Mouse (Mus musculus): Measurements from ENCODE around the gene Prickle3. TPM values are rescaled to one million over a fixed set of nuclear protein-coding genes. Genes with fewer than 3 reads are reported as not detected.

The Prickle3 gene
- 10 to 100 TPM; 10.8 to 26.5 TPM for total RNA-seq (2021)
- long read RNA-seq, experiment 1, transcript Prickle3-201 (9 exons, 2,301 nt): major isoform, 22 of 30 reads
- long read RNA-seq, experiment 1, partial matches to known transcripts: 1 of 30 reads
- long read RNA-seq, experiment 1, other reads (novel, unspliced or antisense): 5 of 30 reads
- long read RNA-seq, experiment 2, transcript Prickle3-201 (9 exons, 2,301 nt): major isoform, 6 of 13 reads
- long read RNA-seq, experiment 2, partial matches to known transcripts: 3 of 13 reads
- long read RNA-seq, experiment 2, other reads (novel, unspliced or antisense): 4 of 13 reads

- DNase-seq (ENCODE audit: low spot score): peak; percentile 74
Measured at GRCm38 (mm10) chrX:7657221-7657639, at the start of gene Prickle3. TSS of gene Prickle3 (plus strand) at chrX:7657260.

DNA sequence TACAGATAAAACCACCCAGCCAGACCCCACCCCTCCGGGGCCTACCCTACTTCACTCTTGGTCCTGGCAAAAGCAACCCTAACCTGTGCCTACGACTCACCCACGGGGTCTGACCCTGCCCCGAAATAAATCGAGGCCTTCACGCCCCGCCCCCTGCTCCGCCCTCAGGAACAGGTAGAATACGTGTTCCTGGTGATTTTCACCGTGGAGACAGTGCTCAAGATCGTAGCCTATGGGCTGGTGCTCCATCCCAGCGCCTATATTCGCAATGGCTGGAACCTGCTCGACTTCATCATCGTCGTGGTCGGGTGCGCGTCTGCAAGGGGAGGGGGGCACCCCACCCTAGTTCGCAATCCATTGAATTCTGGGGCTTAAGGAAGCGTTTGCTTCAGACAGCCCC is 47.0 kb upstream of the Prickle3 start:
- no peak for DNase-seq (ENCODE audit: low spot score)

DNA sequence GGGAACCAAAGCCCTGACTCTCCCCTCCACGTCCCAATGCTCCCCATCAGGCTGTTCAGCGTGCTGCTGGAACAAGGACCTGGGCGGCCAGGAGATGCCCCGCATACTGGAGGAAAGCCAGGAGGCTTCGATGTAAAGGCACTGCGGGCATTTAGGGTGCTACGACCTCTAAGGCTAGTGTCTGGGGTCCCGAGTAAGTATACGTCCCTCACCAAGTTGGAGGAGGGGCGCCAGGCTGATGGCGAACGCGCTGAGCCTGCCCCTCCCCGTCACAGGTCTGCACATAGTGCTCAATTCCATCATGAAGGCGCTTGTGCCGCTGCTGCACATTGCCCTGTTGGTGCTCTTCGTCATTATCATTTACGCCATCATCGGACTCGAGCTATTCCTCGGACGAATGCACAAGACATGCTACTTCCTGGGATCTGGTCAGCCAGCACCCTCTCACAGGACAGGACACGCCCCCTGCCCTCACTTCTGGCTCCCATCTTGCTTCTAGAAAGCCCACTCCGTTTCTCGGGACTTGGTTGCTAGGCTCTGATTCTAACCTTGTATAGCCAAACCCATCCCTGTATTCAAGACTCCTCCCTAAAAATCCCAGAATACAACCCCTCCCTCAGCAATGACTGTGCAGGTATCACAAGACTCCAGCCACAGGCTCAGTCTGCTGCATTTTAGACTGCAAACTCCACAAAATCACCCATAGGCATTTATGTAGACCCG is 46.4 kb upstream of the Prickle3 start:
- no peak for DNase-seq (ENCODE audit: low spot score)

DNA sequence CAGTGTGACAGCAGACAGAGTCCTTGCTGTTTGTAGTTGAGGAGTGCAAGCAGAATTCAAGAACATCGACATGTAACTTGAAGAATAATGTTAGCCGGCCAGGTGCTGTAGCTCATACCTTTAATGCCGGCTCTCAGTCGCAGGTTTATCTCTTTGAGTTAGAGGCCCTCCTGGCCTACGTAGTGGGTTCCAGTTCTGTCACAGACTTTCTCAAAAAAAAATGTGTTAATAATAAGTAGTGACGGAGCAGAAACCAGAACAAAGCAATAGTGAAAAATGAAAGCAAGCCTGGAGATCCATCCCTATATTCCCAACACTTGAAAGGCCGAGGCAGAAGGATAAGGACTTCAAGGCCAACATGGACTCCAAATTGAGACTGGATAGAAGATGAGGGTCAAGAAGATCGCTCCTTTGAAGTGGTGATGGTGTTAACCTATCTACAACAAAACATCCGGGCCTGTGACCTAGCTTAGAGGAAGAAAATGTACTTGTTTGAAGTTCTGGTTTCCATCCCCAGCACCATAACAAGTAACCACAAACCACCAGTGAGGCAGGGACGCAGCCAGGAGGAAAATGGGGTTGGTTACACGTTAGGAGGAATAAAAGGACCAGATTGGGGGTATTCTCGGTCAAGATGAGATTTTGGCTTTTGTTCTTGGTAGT is 39.0 kb upstream of the Prickle3 start:
- DNase-seq (ENCODE audit: low spot score): no peak

GRCm38 (mm10) chrX:7632560-7632959 is 24.5 kb upstream of the Prickle3 start:
- DNase-seq (ENCODE audit: low spot score): no peak

GRCm38 (mm10) chrX:7635101-7635500 is 22.0 kb upstream of the Prickle3 start:
- no peak for DNase-seq (ENCODE audit: low spot score)

DNA sequence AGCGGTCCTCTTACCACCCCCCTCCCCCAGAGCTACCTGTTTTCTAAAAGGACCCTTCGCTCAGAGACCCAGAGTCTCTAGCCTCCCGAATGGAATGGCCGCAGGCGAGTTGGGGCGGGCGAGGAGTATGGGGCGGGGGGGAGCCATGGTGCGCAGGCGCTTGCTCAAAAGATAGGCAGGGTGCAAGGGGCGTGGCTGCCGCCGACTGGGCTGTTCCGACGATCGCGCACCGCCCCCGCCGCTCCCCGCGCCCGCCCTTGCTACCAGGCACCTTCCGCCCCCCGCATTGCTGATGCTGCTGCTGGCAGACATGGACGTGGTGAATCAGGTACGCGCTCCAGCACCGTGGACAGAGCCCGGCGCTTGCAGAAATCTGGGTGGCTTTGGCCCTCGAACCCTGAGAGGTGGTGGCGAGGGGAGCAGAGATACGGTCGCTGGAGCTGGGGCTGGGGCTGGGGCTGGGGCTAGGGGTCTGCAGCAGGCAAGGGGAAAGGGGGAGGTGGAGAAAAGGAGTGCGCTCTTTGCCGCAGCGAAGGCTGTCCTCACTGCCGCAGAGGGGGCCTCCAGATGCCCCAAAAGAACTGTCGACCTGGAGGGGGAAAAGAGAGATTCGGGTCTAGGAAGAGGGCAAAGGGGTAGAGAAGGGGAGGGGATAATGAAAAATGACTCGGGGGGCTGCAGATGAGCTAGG is 18.5 kb upstream of the Prickle3 start, which contains the start of gene Syp:
Gene Syp, plus strand, starts transcription at position 71 of the 691 bp plus-strand sequence.
- DNase-seq (ENCODE audit: low spot score): peak; percentile 39

- no peak for DNase-seq (ENCODE audit: low spot score)
Measured at GRCm38 (mm10) chrX:7639536-7640325, 17.3 kb upstream of the Prickle3 start.

- DNase-seq (ENCODE audit: low spot score): no peak
Measured at GRCm38 (mm10) chrX:7640785-7641184, 16.3 kb upstream of the Prickle3 start.

DNA sequence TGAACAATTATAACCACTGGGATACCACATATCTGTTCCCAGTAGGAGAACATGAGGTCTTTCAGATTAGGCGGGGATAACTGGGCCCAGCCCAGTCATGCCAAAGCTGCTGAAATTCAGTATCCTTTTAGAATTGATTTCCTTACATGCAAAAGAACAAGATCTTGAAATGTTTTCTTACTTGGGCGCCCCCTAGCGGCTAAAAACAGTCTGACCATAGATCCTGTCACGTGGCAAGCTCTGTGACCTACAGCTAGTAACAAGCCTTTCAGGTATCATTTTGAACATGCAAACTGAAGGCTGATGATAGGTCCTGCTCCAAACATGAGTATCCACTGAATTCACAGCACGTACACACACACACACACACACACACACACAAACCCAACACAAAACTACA is 11.7 kb upstream of the Prickle3 start:
- peak; percentile 76 for DNase-seq (ENCODE audit: low spot score)

DNA sequence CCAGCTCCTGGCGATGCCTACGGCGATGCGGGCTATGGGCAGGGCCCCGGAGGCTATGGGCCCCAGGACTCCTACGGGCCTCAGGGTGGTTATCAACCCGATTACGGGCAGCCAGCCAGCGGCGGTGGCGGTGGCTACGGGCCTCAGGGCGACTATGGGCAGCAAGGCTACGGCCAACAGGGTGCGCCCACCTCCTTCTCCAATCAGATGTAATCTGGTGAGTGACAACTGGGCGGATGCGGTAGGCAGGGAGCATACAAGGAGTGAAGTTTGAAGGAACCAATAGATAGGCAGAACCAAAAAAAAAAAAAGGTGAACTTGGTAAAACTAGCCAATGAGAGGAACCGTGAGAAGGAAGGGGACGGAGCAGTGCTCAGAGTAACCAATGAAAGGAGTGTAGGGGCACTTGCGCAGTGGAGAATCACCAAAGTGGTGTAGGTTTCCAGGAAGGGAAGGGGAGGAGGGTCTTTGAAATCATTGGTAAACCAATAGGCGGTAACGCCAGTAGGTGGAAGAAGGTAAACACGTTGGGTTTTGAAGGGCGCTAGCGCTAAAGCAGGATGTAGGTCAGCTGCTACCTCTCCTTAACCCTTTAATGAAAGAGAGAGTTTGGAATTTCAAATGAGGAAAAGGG is 8.3 kb upstream of the Prickle3 start:
- peak; percentile 86 for DNase-seq (ENCODE audit: low spot score)

DNA sequence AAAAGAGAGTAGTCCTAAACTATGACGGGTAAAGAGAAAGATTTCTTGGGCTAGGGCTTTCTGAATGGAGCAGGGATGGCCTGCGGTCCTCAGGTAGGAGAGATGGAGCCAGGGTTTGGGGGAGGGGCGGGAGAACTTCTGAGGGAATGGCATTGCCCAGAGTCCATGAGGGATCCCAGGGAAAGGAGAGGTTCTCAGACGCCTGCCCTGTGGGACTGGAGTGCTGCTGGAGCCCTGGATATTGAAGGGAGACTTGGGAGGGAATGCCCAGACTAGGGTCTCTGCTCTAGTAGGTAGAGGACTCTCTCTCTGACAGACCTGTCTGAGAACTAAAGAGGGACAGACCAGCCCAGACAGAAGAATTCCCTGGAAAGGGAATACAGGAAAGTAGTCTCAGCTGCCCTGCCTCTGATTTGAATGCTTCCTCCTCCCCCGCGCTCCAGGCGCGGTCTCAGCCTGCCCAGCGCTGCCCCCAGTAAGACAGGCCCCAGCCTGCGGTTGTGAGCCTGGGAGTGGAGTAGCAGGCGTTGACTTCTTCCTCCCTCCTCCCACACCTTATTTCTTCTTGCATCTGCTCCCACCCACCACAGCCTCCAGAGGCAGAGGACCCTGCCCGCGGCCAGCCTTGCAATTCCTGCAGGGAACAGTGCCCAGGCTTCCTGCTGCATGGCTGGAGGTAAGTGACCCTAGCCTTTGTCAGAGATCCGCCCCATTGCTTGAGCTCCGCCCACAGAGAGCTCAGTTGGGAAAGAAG is 1.1 kb downstream of the Prickle3 start:
- DNase-seq (ENCODE audit: low spot score): peak; percentile 74

GRCm38 (mm10) chrX:7658785-7659589 is 1.9 kb downstream of the Prickle3 start:
- DNase-seq (ENCODE audit: low spot score): peak; percentile 74

- peak; percentile 60 for DNase-seq (ENCODE audit: low spot score)
Measured at GRCm38 (mm10) chrX:7661086-7661485, 4.0 kb downstream of the Prickle3 start.

GRCm38 (mm10) chrX:7662936-7663335 is 5.9 kb downstream of the Prickle3 start:
- no peak for DNase-seq (ENCODE audit: low spot score)

GRCm38 (mm10) chrX:7664791-7665190 is 7.7 kb downstream of the Prickle3 start:
- peak; percentile 38 for DNase-seq (ENCODE audit: low spot score)

DNA sequence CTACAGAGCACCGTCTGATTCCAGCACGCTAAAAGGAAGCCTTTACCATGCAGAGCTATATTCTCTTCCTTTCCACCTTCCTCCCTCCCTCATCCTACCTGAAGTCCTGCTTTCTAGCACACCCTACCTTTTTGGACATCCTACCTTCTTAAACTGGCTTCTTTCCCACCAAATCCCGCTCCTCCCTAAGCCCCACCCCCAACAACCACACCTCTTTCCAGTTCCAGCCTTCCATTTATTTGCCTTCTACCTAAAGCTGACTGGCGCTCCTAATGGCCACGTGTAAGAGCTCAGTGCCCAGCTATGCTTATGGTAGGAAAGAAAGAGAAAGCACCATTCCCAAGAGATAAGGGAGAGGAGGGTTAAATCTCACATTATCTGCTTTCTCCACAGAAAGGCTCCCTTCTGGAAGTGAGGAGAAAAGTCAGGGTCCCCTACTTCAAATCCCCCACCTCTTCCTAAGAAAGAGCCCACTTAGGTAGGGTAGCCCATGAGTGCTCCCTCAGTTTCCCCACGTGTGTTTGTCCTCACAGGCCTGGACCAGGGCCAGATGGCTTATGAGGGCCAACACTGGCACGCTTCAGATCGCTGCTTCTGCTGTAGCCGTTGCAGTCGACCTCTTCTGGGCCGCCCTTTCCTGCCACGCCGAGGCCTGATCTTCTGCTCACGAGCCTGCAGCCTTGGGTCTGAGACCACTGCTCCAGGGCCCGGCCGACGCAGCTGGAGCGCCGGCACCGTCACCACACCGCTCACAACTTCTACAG is 8.9 kb downstream of the Prickle3 start:
- DNase-seq (ENCODE audit: low spot score): no peak

DNA sequence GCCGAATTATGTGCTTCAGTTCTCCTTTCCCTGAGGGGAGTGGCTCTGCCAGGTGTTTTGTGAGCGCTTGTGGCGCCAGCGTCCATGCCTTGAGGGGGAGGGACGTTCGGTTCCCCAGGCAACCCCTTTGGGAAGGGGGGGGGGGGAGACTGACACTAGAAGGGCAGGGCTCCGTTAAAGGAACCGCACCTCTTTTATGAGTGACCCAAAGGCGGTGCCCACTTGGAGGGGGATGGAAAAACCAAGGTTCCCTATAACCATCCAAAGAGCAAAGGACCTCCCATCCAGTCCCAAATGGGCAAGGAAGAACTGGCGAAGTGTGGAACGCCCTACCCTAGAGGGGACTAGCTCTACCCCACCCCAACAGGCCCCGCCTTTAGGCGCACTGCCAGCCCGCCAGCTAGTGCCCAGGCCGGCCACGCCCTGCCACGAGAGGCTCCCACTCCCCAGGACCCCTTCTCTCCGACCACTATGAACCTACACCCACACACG is 13.4 kb downstream of the Prickle3 start:
- DNase-seq (ENCODE audit: low spot score): peak; percentile 72

Measured in gastrocnemius, adult 18-20 months (tissue).